Mouse (Mus musculus) urinary bladder, postnatal 0 days (tissue): ENCODE data around the gene Cyp24a1. TPM values are rescaled to one million over a fixed set of nuclear protein-coding genes. Genes with fewer than 3 reads are reported as not detected.

Experiments used
- polyA plus RNA-seq: library from polyadenylated mRNA; unstranded; fragments of >200 nt; fragmentation: Nextera tagmentation; extraction: Ambion mirVana; gene quantifications from 2 replicates; pipeline ENCODE4 v1.2.1, GENCODE M21; 2015

Cyp24a1 gene
- not detected in 2 replicates for polyA plus RNA-seq

DNA sequence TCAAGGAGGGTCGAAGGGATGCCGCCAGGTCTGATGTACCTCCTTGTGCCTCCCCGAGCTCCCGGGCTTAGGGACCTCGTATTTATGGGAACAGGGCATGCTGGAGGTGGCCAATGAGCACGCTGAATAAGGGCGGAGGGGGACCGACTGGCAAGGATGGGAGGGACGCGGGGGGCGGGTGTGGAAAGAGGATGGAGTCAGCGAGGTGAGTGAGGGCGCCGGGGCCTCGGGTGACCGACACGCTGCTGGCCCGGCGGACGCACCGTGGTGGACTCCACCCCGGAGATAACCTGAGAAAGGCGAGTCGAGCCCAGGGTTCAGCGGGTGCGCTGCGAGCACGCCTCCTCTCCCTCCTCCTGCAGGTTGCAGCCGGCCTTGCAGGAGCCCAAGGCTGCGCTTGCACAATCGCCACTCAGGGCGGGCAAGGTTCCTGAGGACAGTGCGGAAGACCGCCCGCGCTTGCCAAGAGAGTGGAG, at the start of gene Cyp24a1:
Cyp24a1 (minus strand) TSS at position 55 of the 476 bp plus-strand sequence.

DNA sequence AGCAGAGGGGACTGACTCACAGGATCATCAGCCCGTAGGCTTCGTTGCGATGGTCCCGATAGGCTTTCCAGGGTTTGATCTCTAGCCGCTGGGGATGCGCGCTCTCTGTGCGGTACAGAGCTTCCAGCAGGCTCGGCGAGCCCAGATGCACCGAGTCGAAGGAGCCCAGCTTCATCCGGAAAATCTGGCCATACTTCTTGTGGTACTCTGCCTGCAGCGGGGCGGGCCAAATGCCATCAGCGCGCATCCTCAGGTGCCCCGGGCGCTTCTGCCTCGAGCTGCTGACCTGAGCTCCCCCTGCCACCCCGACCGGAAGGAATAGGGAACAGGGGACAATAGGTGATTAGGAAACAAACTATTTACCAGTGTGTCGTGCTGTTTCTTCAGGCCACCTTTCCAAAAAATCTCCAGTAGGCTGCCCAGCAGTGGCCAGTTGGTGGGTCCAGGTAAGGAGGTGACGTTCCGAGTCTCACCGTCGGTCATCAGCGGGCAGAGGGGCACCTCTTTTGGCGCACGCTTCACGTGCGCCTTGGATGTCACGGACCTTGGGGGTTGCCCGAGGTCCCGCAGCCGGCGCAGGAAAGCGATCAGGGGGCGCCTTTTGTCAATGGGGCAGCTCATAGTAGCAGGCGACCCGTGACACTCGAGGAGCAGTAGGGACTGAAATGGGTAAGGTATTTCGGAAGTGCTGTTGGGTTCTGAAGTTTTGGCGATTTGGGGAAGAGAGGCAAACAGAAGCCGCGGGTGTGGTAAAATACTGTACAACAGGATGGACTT, 603 bp downstream of the Cyp24a1 start, which contains the start of gene Pfdn4:
Pfdn4 (plus strand) TSS at position 275 of the 777 bp plus-strand sequence.

Other genes with a start within 250 kb of the Cyp24a1 start
- gene Bcas1, start 69.3 kb downstream of the Cyp24a1 start, polyA plus RNA-seq, result 3.8 and 4.6 TPM in 2 replicates
- 54.3 and 85.9 TPM in 2 replicates for gene Pfdn4, start 717 bp downstream of the Cyp24a1 start, polyA plus RNA-seq
- gene 4930470P17Rik, start 104.9 kb upstream of the Cyp24a1 start, polyA plus RNA-seq, result not detected in 2 replicates
- 0.69 and 0.77 TPM in 2 replicates for gene Dok5, start 234.7 kb upstream of the Cyp24a1 start, polyA plus RNA-seq